Mouse (Mus musculus) CH12.LX (cell line): ENCODE measurements around the gene Sec24d. TPM values are rescaled to one million over a fixed set of nuclear protein-coding genes. Genes with fewer than 3 reads are reported as not detected.

Experiments used
- DNase-seq: peaks from one replicate; pipeline ENCODE4 v3.0.0-alpha.2; 2013; ENCODE audit errors: extremely low read depth
- H3K27ac ChIP-seq: 2 replicates; pipeline ENCODE4 v1.5.1; 2012; ENCODE audit warnings: low read depth, mild to moderate bottlenecking, control low read depth, moderate library complexity; ENCODE audit not compliant: insufficient read depth
- H3K27me3 ChIP-seq: replicated peaks from 2 replicates; pipeline ENCODE3; 2012; ENCODE audit warnings: inconsistent platforms
- H3K36me3 ChIP-seq, 2 experiments: replicated peaks in 1 of 2; 2 replicates each; pipeline versions ENCODE3 to v1.6.1; 2012; ENCODE audit warnings: inconsistent platforms in 1 of 2, low read length in 1 of 2, mild to moderate bottlenecking in 1 of 2, mixed read lengths in 1 of 2, moderate library complexity in 1 of 2; ENCODE audit not compliant: control insufficient read depth in 1 of 2, insufficient read depth in 1 of 2
- H3K4me1 ChIP-seq, 2 experiments: 2 replicates each; pipeline ENCODE4 v1.6.1; 2012; ENCODE audit warnings: inconsistent platforms in 1 of 2, moderate library complexity in 1 of 2; ENCODE audit not compliant: insufficient read depth in 2 of 2, control insufficient read depth in 1 of 2
- H3K4me2 ChIP-seq: 2 replicates; pipeline ENCODE4 v1.6.1; 2012; ENCODE audit warnings: low read depth, mild to moderate bottlenecking, control low read depth; ENCODE audit not compliant: poor library complexity, insufficient read depth, severe bottlenecking
- H3K4me3 ChIP-seq, 3 experiments: fragments of 150-350 bp in 1 of 3; sonication (generic) in 1 of 3; replicated peaks in 1 of 3; 2 replicates each; pipeline versions ENCODE3 to v1.5.1; 2011 to 2012; ENCODE audit warnings: low read depth in 2 of 3, low read length in 2 of 3, mild to moderate bottlenecking in 2 of 3, moderate library complexity in 2 of 3, control low read depth in 1 of 3, improper control_type of control experiment in 1 of 3, inconsistent platforms in 1 of 3, mixed read lengths in 1 of 3; ENCODE audit not compliant: poor library complexity in 1 of 3
- H3K79me2 ChIP-seq: replicated peaks from 2 replicates; pipeline ENCODE4 v1.6.1; 2012; ENCODE audit warnings: mild to moderate bottlenecking, moderate library complexity; ENCODE audit not compliant: control insufficient read depth, poor library complexity, insufficient read depth, severe bottlenecking; ENCODE audit errors: extremely low read depth
- H3K9ac ChIP-seq: 2 replicates; pipeline ENCODE4 v1.6.1; 2012; ENCODE audit warnings: low read depth, mild to moderate bottlenecking, control low read depth, moderate library complexity; ENCODE audit not compliant: insufficient read depth
- H3K9me3 ChIP-seq: replicated peaks from 2 replicates; pipeline ENCODE3; 2012; ENCODE audit warnings: low read length, inconsistent platforms, mixed read lengths
- BHLHE40 ChIP-seq: IDR thresholded peaks from 2 replicates; pipeline ENCODE4 v1.6.1; 2011; ENCODE audit warnings: mild to moderate bottlenecking, low read depth, low read length, improper control_type of control experiment
- CHD1 ChIP-seq: IDR thresholded peaks from 2 replicates; pipeline ENCODE4 v1.6.1; 2012; ENCODE audit warnings: low read depth, low read length, improper control_type of control experiment, inconsistent platforms
- CHD2 ChIP-seq: IDR thresholded peaks from 2 replicates; pipeline ENCODE4 v1.6.1; 2011; ENCODE audit warnings: low read length, improper control_type of control experiment
- CTCF ChIP-seq, 2 experiments: IDR thresholded peaks in 1 of 2; conservative IDR thresholded peaks in 1 of 2; 2 replicates each; pipeline ENCODE4 v1.5.1; 2011 to 2012; ENCODE audit warnings: low read depth in 2 of 2, low read length in 2 of 2, improper control_type of control experiment in 1 of 2, inconsistent platforms in 1 of 2, mild to moderate bottlenecking in 1 of 2, moderate library complexity in 1 of 2
- E2F4 ChIP-seq: IDR thresholded peaks from 2 replicates; pipeline ENCODE4 v1.6.1; 2011; ENCODE audit warnings: low read depth, low read length, improper control_type of control experiment; ENCODE audit not compliant: insufficient replicate concordance
- ELF1 ChIP-seq: IDR thresholded peaks from 2 replicates; pipeline ENCODE4 v1.6.1; 2014; ENCODE audit warnings: low read depth, mild to moderate bottlenecking, inconsistent platforms, low read length, improper control_type of control experiment
- EP300 ChIP-seq: IDR thresholded peaks from 2 replicates; pipeline ENCODE4 v1.6.1; 2011; ENCODE audit warnings: low read length, improper control_type of control experiment
- ETS1 ChIP-seq: conservative IDR thresholded peaks from 2 replicates; pipeline ENCODE4 v1.6.1; 2012; ENCODE audit warnings: low read depth, mild to moderate bottlenecking, inconsistent platforms, low read length, improper control_type of control experiment, moderate library complexity
- GABPA ChIP-seq: IDR thresholded peaks from 2 replicates; pipeline ENCODE4 v1.6.1; 2012; ENCODE audit warnings: low read depth, low read length, improper control_type of control experiment, inconsistent platforms; ENCODE audit not compliant: insufficient replicate concordance
- HCFC1 ChIP-seq: IDR thresholded peaks from 2 replicates; pipeline ENCODE4 v1.6.1; 2012; ENCODE audit warnings: low read depth, mild to moderate bottlenecking, inconsistent platforms, low read length, improper control_type of control experiment
- IRF4 ChIP-seq: IDR thresholded peaks from 2 replicates; pipeline ENCODE4 v1.6.1; 2014; ENCODE audit warnings: low read depth, mild to moderate bottlenecking, inconsistent platforms, low read length, improper control_type of control experiment
- KAT2A ChIP-seq: IDR thresholded peaks from 2 replicates; pipeline ENCODE4 v1.6.1; 2012; ENCODE audit warnings: low read length, improper control_type of control experiment, inconsistent platforms; ENCODE audit not compliant: insufficient replicate concordance
- MAFK ChIP-seq: IDR thresholded peaks from 2 replicates; pipeline ENCODE4 v1.6.1; 2011; ENCODE audit warnings: low read length, improper control_type of control experiment; ENCODE audit not compliant: insufficient replicate concordance
- MAX ChIP-seq: IDR thresholded peaks from 2 replicates; pipeline ENCODE4 v1.6.1; 2011; ENCODE audit warnings: low read length, improper control_type of control experiment
- MEF2A ChIP-seq: IDR thresholded peaks from 2 replicates; pipeline ENCODE4 v1.6.1; 2014; ENCODE audit warnings: low read depth, mild to moderate bottlenecking, inconsistent platforms, low read length, improper control_type of control experiment, borderline replicate concordance
- MXI1 ChIP-seq: IDR thresholded peaks from 2 replicates; pipeline ENCODE4 v1.6.1; 2011; ENCODE audit warnings: mild to moderate bottlenecking, low read depth, low read length, improper control_type of control experiment
- MYC ChIP-seq: IDR thresholded peaks from 2 replicates; pipeline ENCODE4 v1.6.1; 2011; ENCODE audit warnings: low read depth, mild to moderate bottlenecking, improper control_type of control experiment, low read length
- NELFE ChIP-seq: IDR thresholded peaks from 2 replicates; pipeline ENCODE4 v1.6.1; 2011; ENCODE audit warnings: low read depth, low read length, improper control_type of control experiment
- NRF1 ChIP-seq: IDR thresholded peaks from 2 replicates; pipeline ENCODE4 v1.6.1; 2014; ENCODE audit warnings: low read depth, mild to moderate bottlenecking, inconsistent platforms, low read length, improper control_type of control experiment, moderate library complexity
- PAX5 ChIP-seq: IDR thresholded peaks from 2 replicates; pipeline ENCODE4 v1.6.1; 2012; ENCODE audit warnings: low read length, inconsistent platforms, mixed read lengths
- POLR2A ChIP-seq: IDR thresholded peaks from 2 replicates; pipeline ENCODE4 v1.6.1; 2011; ENCODE audit warnings: low read depth, mild to moderate bottlenecking, improper control_type of control experiment, low read length
- POLR2AphosphoS2 ChIP-seq: IDR thresholded peaks from 2 replicates; pipeline ENCODE4 v1.6.1; 2011; ENCODE audit warnings: low read depth, low read length, improper control_type of control experiment
- RAD21 ChIP-seq: IDR thresholded peaks from 2 replicates; pipeline ENCODE4 v1.6.1; 2011; ENCODE audit warnings: low read depth, mild to moderate bottlenecking, low read length, improper control_type of control experiment, moderate library complexity
- RCOR1 ChIP-seq: conservative IDR thresholded peaks from 2 replicates; pipeline ENCODE4 v1.6.1; 2012; ENCODE audit warnings: low read depth, mild to moderate bottlenecking, inconsistent platforms, low read length, improper control_type of control experiment
- SIN3A ChIP-seq: IDR thresholded peaks from 2 replicates; pipeline ENCODE4 v1.6.1; 2012; ENCODE audit warnings: low read length, improper control_type of control experiment, inconsistent platforms
- TBP ChIP-seq: conservative IDR thresholded peaks from 2 replicates; pipeline ENCODE4 v1.6.1; 2011; ENCODE audit warnings: low read depth, low read length, improper control_type of control experiment
- TCF12 ChIP-seq: IDR thresholded peaks from 2 replicates; pipeline ENCODE4 v1.6.1; 2014; ENCODE audit warnings: low read depth, mild to moderate bottlenecking, inconsistent platforms, low read length, improper control_type of control experiment
- UBTF ChIP-seq: IDR thresholded peaks from 2 replicates; pipeline ENCODE4 v1.6.1; 2012; ENCODE audit warnings: low read depth, mild to moderate bottlenecking, inconsistent platforms, low read length, improper control_type of control experiment, moderate library complexity
- USF1 ChIP-seq: IDR thresholded peaks from 2 replicates; pipeline ENCODE4 v1.6.1; 2014; ENCODE audit warnings: low read depth, mild to moderate bottlenecking, inconsistent platforms, low read length, improper control_type of control experiment
- ZC3H11A ChIP-seq: IDR thresholded peaks from 2 replicates; pipeline ENCODE4 v1.6.1; 2012; ENCODE audit warnings: low read depth, mild to moderate bottlenecking, inconsistent platforms, low read length, improper control_type of control experiment
- ZKSCAN1 ChIP-seq: IDR thresholded peaks from 2 replicates; pipeline ENCODE4 v1.6.1; 2012; ENCODE audit warnings: low read depth, inconsistent platforms, low read length, improper control_type of control experiment, borderline replicate concordance
- ZMIZ1 ChIP-seq: IDR thresholded peaks from 2 replicates; pipeline ENCODE4 v1.6.1; 2012; ENCODE audit warnings: low read depth, mild to moderate bottlenecking, inconsistent platforms, low read length, improper control_type of control experiment
- dilution Hi-C: fragments of 300-500 bp; cut with MboI; formaldehyde crosslinking; loops from 2 replicates; pipeline ENCODE4 v1.14.3; 2020; ENCODE audit warnings: low sequenced_read_pairs; ENCODE audit not compliant: extremely low pct_unique_long_range_greater_than_20kb, extremely low pct_ligation_motif_present
- in situ Hi-C: fragments of 300-500 bp; cut with MboI; formaldehyde crosslinking; loops from 3 replicates; pipeline ENCODE4 v1.14.3; 2019; ENCODE audit warnings: low sequenced_read_pairs, low pct_ligation_motif_present, low pct_unique_long_range_greater_than_20kb, mixed read lengths
- polyA plus RNA-seq: library from polyadenylated mRNA; unstranded; fragments of >175 nt; gene quantifications from 2 replicates; pipeline ENCODE4 v1.2.1, GENCODE M21; 2012; ENCODE audit warnings: low read depth; ENCODE audit not compliant: insufficient read length
- total RNA-seq, 2 experiments: library from RNA; depleted of rRNA; stranded (reverse); fragments of 300-350 nt in 1 of 2; fragments of >200 nt in 1 of 2; gene quantifications; 2 replicates each; pipeline ENCODE4 v1.2.3; 2012 to 2014

Gene Sec24d
- total and polyA plus RNA-seq, 3 experiments: 33.1 to 51.4 (median 45.8) TPM

GRCm38 (mm10) chr3:123336951-123337350 is 69.7 kb downstream of the Sec24d start:
- Histone ChIP-seq H3K27ac (peak overlapping the region; percentile 69; the same call in 1 of the 2 replicates), H3K9me3 (no peaks in the 10 kb centered on the region), H3K4me1 (peaks cover 22 to 61% of the 10 kb centered on the region in 2 experiments), H3K27me3 (no peaks in the 10 kb centered on the region), H3K36me3 (peaks cover 12 to 31% of the 10 kb centered on the region in 2 experiments), H3K4me3 (no peak overlapping the region), H3K9ac (no peak overlapping the region), H3K4me2 (peak overlapping the region; percentile 37), H3K79me2 (peaks cover 6% of the 10 kb centered on the region; the same call in 1 of the 2 replicates)
- dilution Hi-C loops: no loop called here
- no peak for DNase-seq
- in situ Hi-C loops: no loop called here
- no peak for TF ChIP-seq SIN3A
- no peak for TF ChIP-seq USF1
- TF ChIP-seq IRF4: no peak
- TF ChIP-seq MYC: no peak
- no peak for TF ChIP-seq ELF1
- TF ChIP-seq TBP: no peak
- no peak for TF ChIP-seq ZKSCAN1
- no peak for TF ChIP-seq RCOR1
- TF ChIP-seq ZC3H11A: no peak
- no peak for TF ChIP-seq KAT2A
- TF ChIP-seq MAX: no peak
- TF ChIP-seq EP300: no peak

- in situ Hi-C loops: no loop called here
- peak; percentile 58 for DNase-seq
- no peaks in the 10 kb centered on the region for H3K27me3 ChIP-seq
- H3K36me3 ChIP-seq: peaks cover 13 to 36% of the 10 kb centered on the region in 2 experiments
- peak overlapping the region; percentile 22; the same call in 1 of the 2 replicates for H3K9ac ChIP-seq
- H3K4me1 ChIP-seq: peaks cover 19 to 54% of the 10 kb centered on the region in 2 experiments
- dilution Hi-C loops: no loop called here
- peak overlapping the region; percentile 85 for H3K27ac ChIP-seq
- H3K4me3 ChIP-seq: no peak overlapping the region
- no peaks in the 10 kb centered on the region for H3K9me3 ChIP-seq
- H3K79me2 ChIP-seq: peaks cover 6% of the 10 kb centered on the region; the same call in 1 of the 2 replicates
- H3K4me2 ChIP-seq: peak overlapping the region; percentile 65
- no peak for TF ChIP-seq POLR2AphosphoS2
- no peak for TF ChIP-seq MAX
- TF ChIP-seq CHD1: no peak
- no peak for TF ChIP-seq RAD21
- no peak for TF ChIP-seq NRF1
- no peak for TF ChIP-seq CHD2
- no peak for TF ChIP-seq TBP
- TF ChIP-seq CTCF (conservative IDR thresholded peaks at IDR 0.05 in 1 of 2, IDR thresholded peaks at IDR 0.05 in 1 of 2; ENCODE audit: low read depth in 2 of 2, low read length in 2 of 2): no peak
- TF ChIP-seq E2F4: no peak
- peak; percentile 56 for TF ChIP-seq ETS1
- TF ChIP-seq ZKSCAN1: no peak
- TF ChIP-seq MAFK: no peak
- peak; percentile 72 for TF ChIP-seq TCF12
- TF ChIP-seq MXI1: no peak
- no peak for TF ChIP-seq GABPA
- no peak for TF ChIP-seq ELF1
- no peak for TF ChIP-seq ZC3H11A
- no peak for TF ChIP-seq HCFC1
- no peak for TF ChIP-seq NELFE
- TF ChIP-seq ZMIZ1: no peak
- peak; percentile 63; the same call in 1 of the 2 replicates for TF ChIP-seq EP300
- TF ChIP-seq PAX5: no peak
- TF ChIP-seq USF1: no peak
- peak; percentile 55; the same call in 1 of the 2 replicates for TF ChIP-seq BHLHE40
- TF ChIP-seq RCOR1: no peak
- TF ChIP-seq POLR2A: peak; percentile 30; the same call in 1 of the 2 replicates
- no peak for TF ChIP-seq UBTF
- peak; percentile 38; the same call in 1 of the 2 replicates for TF ChIP-seq MEF2A
- TF ChIP-seq SIN3A: no peak; the same call in 1 of the 2 replicates
These were observed 70.6 kb downstream of the Sec24d start for GRCm38 (mm10) chr3:123337853-123338252.
